Mouse (Mus musculus) CH12.LX (cell line): ENCODE measurements around the gene Tex21. TPM values are rescaled to one million over a fixed set of nuclear protein-coding genes. Genes with fewer than 3 reads are reported as not detected.

Experiments used
- DNase-seq: peaks from one replicate; pipeline ENCODE4 v3.0.0-alpha.2; 2013; ENCODE audit errors: extremely low read depth
- H3K27ac ChIP-seq: 2 replicates; pipeline ENCODE4 v1.5.1; 2012; ENCODE audit warnings: low read depth, mild to moderate bottlenecking, control low read depth, moderate library complexity; ENCODE audit not compliant: insufficient read depth
- H3K27me3 ChIP-seq: replicated peaks from 2 replicates; pipeline ENCODE3; 2012; ENCODE audit warnings: inconsistent platforms
- H3K36me3 ChIP-seq, 2 experiments: replicated peaks in 1 of 2; 2 replicates each; pipeline versions ENCODE3 to v1.6.1; 2012; ENCODE audit warnings: inconsistent platforms in 1 of 2, low read length in 1 of 2, mild to moderate bottlenecking in 1 of 2, mixed read lengths in 1 of 2, moderate library complexity in 1 of 2; ENCODE audit not compliant: control insufficient read depth in 1 of 2, insufficient read depth in 1 of 2
- H3K4me1 ChIP-seq, 2 experiments: 2 replicates each; pipeline ENCODE4 v1.6.1; 2012; ENCODE audit warnings: inconsistent platforms in 1 of 2, moderate library complexity in 1 of 2; ENCODE audit not compliant: insufficient read depth in 2 of 2, control insufficient read depth in 1 of 2
- H3K4me2 ChIP-seq: 2 replicates; pipeline ENCODE4 v1.6.1; 2012; ENCODE audit warnings: low read depth, mild to moderate bottlenecking, control low read depth; ENCODE audit not compliant: poor library complexity, insufficient read depth, severe bottlenecking
- H3K4me3 ChIP-seq, 3 experiments: fragments of 150-350 bp in 1 of 3; sonication (generic) in 1 of 3; replicated peaks in 1 of 3; 2 replicates each; pipeline versions ENCODE3 to v1.5.1; 2011 to 2012; ENCODE audit warnings: low read depth in 2 of 3, low read length in 2 of 3, mild to moderate bottlenecking in 2 of 3, moderate library complexity in 2 of 3, control low read depth in 1 of 3, improper control_type of control experiment in 1 of 3, inconsistent platforms in 1 of 3, mixed read lengths in 1 of 3; ENCODE audit not compliant: poor library complexity in 1 of 3
- H3K79me2 ChIP-seq: replicated peaks from 2 replicates; pipeline ENCODE4 v1.6.1; 2012; ENCODE audit warnings: mild to moderate bottlenecking, moderate library complexity; ENCODE audit not compliant: control insufficient read depth, poor library complexity, insufficient read depth, severe bottlenecking; ENCODE audit errors: extremely low read depth
- H3K9ac ChIP-seq: 2 replicates; pipeline ENCODE4 v1.6.1; 2012; ENCODE audit warnings: low read depth, mild to moderate bottlenecking, control low read depth, moderate library complexity; ENCODE audit not compliant: insufficient read depth
- H3K9me3 ChIP-seq: replicated peaks from 2 replicates; pipeline ENCODE3; 2012; ENCODE audit warnings: low read length, inconsistent platforms, mixed read lengths
- BHLHE40 ChIP-seq: IDR thresholded peaks from 2 replicates; pipeline ENCODE4 v1.6.1; 2011; ENCODE audit warnings: mild to moderate bottlenecking, low read depth, low read length, improper control_type of control experiment
- CTCF ChIP-seq, 2 experiments: IDR thresholded peaks in 1 of 2; conservative IDR thresholded peaks in 1 of 2; 2 replicates each; pipeline ENCODE4 v1.5.1; 2011 to 2012; ENCODE audit warnings: low read depth in 2 of 2, low read length in 2 of 2, improper control_type of control experiment in 1 of 2, inconsistent platforms in 1 of 2, mild to moderate bottlenecking in 1 of 2, moderate library complexity in 1 of 2
- E2F4 ChIP-seq: IDR thresholded peaks from 2 replicates; pipeline ENCODE4 v1.6.1; 2011; ENCODE audit warnings: low read depth, low read length, improper control_type of control experiment; ENCODE audit not compliant: insufficient replicate concordance
- ELF1 ChIP-seq: IDR thresholded peaks from 2 replicates; pipeline ENCODE4 v1.6.1; 2014; ENCODE audit warnings: low read depth, mild to moderate bottlenecking, inconsistent platforms, low read length, improper control_type of control experiment
- EP300 ChIP-seq: IDR thresholded peaks from 2 replicates; pipeline ENCODE4 v1.6.1; 2011; ENCODE audit warnings: low read length, improper control_type of control experiment
- ETS1 ChIP-seq: conservative IDR thresholded peaks from 2 replicates; pipeline ENCODE4 v1.6.1; 2012; ENCODE audit warnings: low read depth, mild to moderate bottlenecking, inconsistent platforms, low read length, improper control_type of control experiment, moderate library complexity
- HCFC1 ChIP-seq: IDR thresholded peaks from 2 replicates; pipeline ENCODE4 v1.6.1; 2012; ENCODE audit warnings: low read depth, mild to moderate bottlenecking, inconsistent platforms, low read length, improper control_type of control experiment
- JUN ChIP-seq: IDR thresholded peaks from 2 replicates; pipeline ENCODE4 v1.6.1; 2011; ENCODE audit warnings: low read depth, mild to moderate bottlenecking, low read length, improper control_type of control experiment, moderate library complexity; ENCODE audit not compliant: insufficient read depth
- KAT2A ChIP-seq: IDR thresholded peaks from 2 replicates; pipeline ENCODE4 v1.6.1; 2012; ENCODE audit warnings: low read length, improper control_type of control experiment, inconsistent platforms; ENCODE audit not compliant: insufficient replicate concordance
- MAFK ChIP-seq: IDR thresholded peaks from 2 replicates; pipeline ENCODE4 v1.6.1; 2011; ENCODE audit warnings: low read length, improper control_type of control experiment; ENCODE audit not compliant: insufficient replicate concordance
- MAZ ChIP-seq: IDR thresholded peaks from 2 replicates; pipeline ENCODE4 v1.6.1; 2012; ENCODE audit warnings: low read depth, mild to moderate bottlenecking, inconsistent platforms, low read length, improper control_type of control experiment, moderate library complexity
- MEF2A ChIP-seq: IDR thresholded peaks from 2 replicates; pipeline ENCODE4 v1.6.1; 2014; ENCODE audit warnings: low read depth, mild to moderate bottlenecking, inconsistent platforms, low read length, improper control_type of control experiment, borderline replicate concordance
- MXI1 ChIP-seq: IDR thresholded peaks from 2 replicates; pipeline ENCODE4 v1.6.1; 2011; ENCODE audit warnings: mild to moderate bottlenecking, low read depth, low read length, improper control_type of control experiment
- MYC ChIP-seq: IDR thresholded peaks from 2 replicates; pipeline ENCODE4 v1.6.1; 2011; ENCODE audit warnings: low read depth, mild to moderate bottlenecking, improper control_type of control experiment, low read length
- NELFE ChIP-seq: IDR thresholded peaks from 2 replicates; pipeline ENCODE4 v1.6.1; 2011; ENCODE audit warnings: low read depth, low read length, improper control_type of control experiment
- NRF1 ChIP-seq: IDR thresholded peaks from 2 replicates; pipeline ENCODE4 v1.6.1; 2014; ENCODE audit warnings: low read depth, mild to moderate bottlenecking, inconsistent platforms, low read length, improper control_type of control experiment, moderate library complexity
- PAX5 ChIP-seq: IDR thresholded peaks from 2 replicates; pipeline ENCODE4 v1.6.1; 2012; ENCODE audit warnings: low read length, inconsistent platforms, mixed read lengths
- POLR2AphosphoS2 ChIP-seq: IDR thresholded peaks from 2 replicates; pipeline ENCODE4 v1.6.1; 2011; ENCODE audit warnings: low read depth, low read length, improper control_type of control experiment
- RAD21 ChIP-seq: IDR thresholded peaks from 2 replicates; pipeline ENCODE4 v1.6.1; 2011; ENCODE audit warnings: low read depth, mild to moderate bottlenecking, low read length, improper control_type of control experiment, moderate library complexity
- RCOR1 ChIP-seq: conservative IDR thresholded peaks from 2 replicates; pipeline ENCODE4 v1.6.1; 2012; ENCODE audit warnings: low read depth, mild to moderate bottlenecking, inconsistent platforms, low read length, improper control_type of control experiment
- SIN3A ChIP-seq: IDR thresholded peaks from 2 replicates; pipeline ENCODE4 v1.6.1; 2012; ENCODE audit warnings: low read length, improper control_type of control experiment, inconsistent platforms
- TCF12 ChIP-seq: IDR thresholded peaks from 2 replicates; pipeline ENCODE4 v1.6.1; 2014; ENCODE audit warnings: low read depth, mild to moderate bottlenecking, inconsistent platforms, low read length, improper control_type of control experiment
- UBTF ChIP-seq: IDR thresholded peaks from 2 replicates; pipeline ENCODE4 v1.6.1; 2012; ENCODE audit warnings: low read depth, mild to moderate bottlenecking, inconsistent platforms, low read length, improper control_type of control experiment, moderate library complexity
- USF1 ChIP-seq: IDR thresholded peaks from 2 replicates; pipeline ENCODE4 v1.6.1; 2014; ENCODE audit warnings: low read depth, mild to moderate bottlenecking, inconsistent platforms, low read length, improper control_type of control experiment
- USF2 ChIP-seq: conservative IDR thresholded peaks from 2 replicates; pipeline ENCODE4 v1.6.1; 2011; ENCODE audit warnings: low read depth, low read length, improper control_type of control experiment
- ZC3H11A ChIP-seq: IDR thresholded peaks from 2 replicates; pipeline ENCODE4 v1.6.1; 2012; ENCODE audit warnings: low read depth, mild to moderate bottlenecking, inconsistent platforms, low read length, improper control_type of control experiment
- ZNF384 ChIP-seq: IDR thresholded peaks from 2 replicates; pipeline ENCODE4 v1.6.1; 2012; ENCODE audit warnings: low read depth, low read length, improper control_type of control experiment, inconsistent platforms
- dilution Hi-C: fragments of 300-500 bp; cut with MboI; formaldehyde crosslinking; loops from 2 replicates; pipeline ENCODE4 v1.14.3; 2020; ENCODE audit warnings: low sequenced_read_pairs; ENCODE audit not compliant: extremely low pct_unique_long_range_greater_than_20kb, extremely low pct_ligation_motif_present
- in situ Hi-C: fragments of 300-500 bp; cut with MboI; formaldehyde crosslinking; loops from 3 replicates; pipeline ENCODE4 v1.14.3; 2019; ENCODE audit warnings: low sequenced_read_pairs, low pct_ligation_motif_present, low pct_unique_long_range_greater_than_20kb, mixed read lengths
- polyA plus RNA-seq: library from polyadenylated mRNA; unstranded; fragments of >175 nt; gene quantifications from 2 replicates; pipeline ENCODE4 v1.2.1, GENCODE M21; 2012; ENCODE audit warnings: low read depth; ENCODE audit not compliant: insufficient read length
- total RNA-seq, 2 experiments: library from RNA; depleted of rRNA; stranded (reverse); fragments of 300-350 nt in 1 of 2; fragments of >200 nt in 1 of 2; gene quantifications; 2 replicates each; pipeline ENCODE4 v1.2.3; 2012 to 2014

The Tex21 gene
- total and polyA plus RNA-seq, 3 experiments: 0.11 to 0.42 (median 0.29) TPM

GRCm38 (mm10) chr12:76269196-76269595 is 22.6 kb upstream of the Tex21 start:
- no peaks in the 10 kb centered on the region for H3K27me3 ChIP-seq
- no peak overlapping the region for H3K4me3 ChIP-seq
- no peaks in the 10 kb centered on the region for H3K9me3 ChIP-seq
- no peak for DNase-seq
- H3K9ac ChIP-seq: no peak overlapping the region
- H3K36me3 ChIP-seq: peaks cover 41 to 87% of the 10 kb centered on the region in 2 experiments
- dilution Hi-C loops: no loop called here
- no peak overlapping the region for H3K4me2 ChIP-seq
- H3K4me1 ChIP-seq: peaks cover 2 to 10% of the 10 kb centered on the region in 2 experiments; a peak in 2 of 4 replicates
- in situ Hi-C loops: loop anchor here (10.0 kb wide), 1 partner anchor 66 kb away; no protein-coding TSS in a partner anchor
- no peak overlapping the region for H3K27ac ChIP-seq
- TF ChIP-seq HCFC1 (no peak), MEF2A (no peak), E2F4 (no peak), MAFK (no peak), MAZ (no peak), PAX5 (no peak), KAT2A (no peak), NRF1 (no peak), BHLHE40 (no peak), MYC (no peak), ETS1 (no peak), USF2 (no peak), RCOR1 (no peak), CTCF (conservative IDR thresholded peaks at IDR 0.05 in 1 of 2, IDR thresholded peaks at IDR 0.05 in 1 of 2; ENCODE audit: low read depth in 2 of 2, low read length in 2 of 2) (no peak), USF1 (no peak), RAD21 (no peak), SIN3A (no peak), POLR2AphosphoS2 (no peak), TCF12 (no peak)
- H3K79me2 ChIP-seq: peaks cover 56% of the 10 kb centered on the region

DNA sequence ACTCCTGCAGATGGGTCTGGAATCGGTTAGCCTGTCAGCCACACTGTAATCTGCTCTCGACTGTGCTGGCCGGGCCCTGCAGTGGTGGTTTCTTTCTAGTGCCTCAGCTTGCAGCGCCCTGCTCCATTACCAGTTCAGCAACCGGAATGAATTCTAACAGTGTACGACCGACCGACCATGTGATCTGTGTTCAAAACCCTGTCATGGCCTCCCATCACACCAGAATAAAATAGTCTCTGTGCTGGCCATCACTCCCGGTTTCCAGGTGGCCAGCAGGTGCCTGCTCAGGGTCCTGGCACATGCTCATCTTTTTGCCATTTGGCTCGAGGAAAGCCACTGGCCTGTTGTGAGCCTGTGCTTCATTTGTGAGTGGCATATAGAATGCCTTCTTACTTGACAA is 22.1 kb upstream of the Tex21 start:
- H3K36me3 ChIP-seq: peaks cover 38 to 86% of the 10 kb centered on the region in 2 experiments
- no peak for DNase-seq
- H3K79me2 ChIP-seq: peaks cover 61% of the 10 kb centered on the region
- H3K27me3 ChIP-seq: no peaks in the 10 kb centered on the region
- in situ Hi-C loops (loop anchor here (10.0 kb wide), 1 partner anchor 66 kb away; no protein-coding TSS in a partner anchor), dilution Hi-C loops (no loop called here)
- no peak overlapping the region for H3K9ac ChIP-seq
- H3K9me3 ChIP-seq: no peaks in the 10 kb centered on the region
- no peak overlapping the region for H3K27ac ChIP-seq
- no peak overlapping the region for H3K4me3 ChIP-seq
- TF ChIP-seq ELF1 (no peak), KAT2A (no peak), ZNF384 (no peak), E2F4 (no peak), NELFE (no peak), USF1 (no peak), ZC3H11A (no peak), TCF12 (no peak), MEF2A (no peak), JUN (no peak), UBTF (no peak), MAZ (no peak), MXI1 (no peak), USF2 (no peak), HCFC1 (no peak), EP300 (no peak)
- H3K4me1 ChIP-seq: peaks cover 2 to 15% of the 10 kb centered on the region in 2 experiments; a peak in 2 of 4 replicates
- no peak overlapping the region for H3K4me2 ChIP-seq
